7 mouse cellular contexts compared by ENCODE assay signal in the genomic region with DNA sequence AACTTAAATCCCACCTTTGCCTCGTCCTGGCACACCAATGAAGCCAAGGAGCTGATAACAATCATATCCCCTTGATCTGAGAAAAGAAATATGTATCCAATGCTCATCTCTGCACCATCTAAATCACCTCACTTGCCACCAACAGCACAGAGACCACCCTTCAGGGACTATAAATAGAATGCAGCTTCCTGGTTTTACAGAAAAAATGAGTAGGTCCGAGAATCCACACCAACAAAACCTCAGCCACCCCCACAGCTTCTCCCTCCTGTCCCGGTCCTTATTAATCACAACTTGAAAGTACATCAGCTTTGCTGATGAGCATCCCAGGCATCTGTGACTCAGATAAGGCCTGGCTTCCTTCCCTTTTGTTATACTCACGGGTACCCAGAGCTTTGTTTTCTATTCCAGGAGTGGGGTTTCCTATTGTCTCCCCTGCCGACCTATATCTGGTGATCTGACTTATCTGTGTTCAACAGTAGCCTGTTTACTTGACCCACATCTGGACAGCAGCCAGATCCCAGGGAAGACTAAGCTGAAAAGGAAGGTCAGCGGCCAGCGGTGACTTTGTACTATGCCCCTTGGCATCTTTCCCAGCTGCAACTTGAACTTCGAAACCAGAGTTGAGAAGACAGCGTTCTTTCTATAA. TPM values are rescaled to one million over a fixed set of nuclear protein-coding genes. Genes with fewer than 3 reads are reported as not detected.
DNase-seq lines count a peak whose midpoint lies in the region; ATAC-seq lines count a peak whose summit lies in the region.

No protein-coding gene starts in this region.

- peak overlapping the region; percentile 53; the same call in 1 of the 2 replicates for H3K27ac ChIP-seq in kidney, embryonic 16.5 days (ENCODE audit: low read length)
- H3K27ac ChIP-seq in forebrain, embryonic 16.5 days (ENCODE audit: low read length) = no peak overlapping the region

- no peak overlapping the region for H3K9ac ChIP-seq in kidney, embryonic 16.5 days (replicated peaks; ENCODE audit: low read length)
- H3K9ac ChIP-seq in forebrain, embryonic 16.5 days (replicated peaks; ENCODE audit: low read depth, low read length) = no peak overlapping the region

- no peaks in the 10 kb centered on the region for H3K27me3 ChIP-seq in kidney, embryonic 16.5 days (ENCODE audit: insufficient read depth, low read length)
- no peaks in the 10 kb centered on the region for H3K27me3 ChIP-seq in forebrain, embryonic 16.5 days (replicated peaks; ENCODE audit: control insufficient read depth, insufficient read depth, low read length)

- 38% methylated on average over 9 of the region's 9 CpGs for WGBS in kidney, embryonic 16.5 days
- 63% methylated on average over 9 of the region's 9 CpGs for WGBS in forebrain, embryonic 16.5 days

- no peaks in the 10 kb centered on the region for H3K36me3 ChIP-seq in kidney, embryonic 16.5 days (ENCODE audit: insufficient read depth, low read length)
- no peaks in the 10 kb centered on the region for H3K36me3 ChIP-seq in forebrain, embryonic 16.5 days (ENCODE audit: control insufficient read depth, insufficient read depth)

- H3K9me3 ChIP-seq in kidney, embryonic 16.5 days (ENCODE audit: low read length) = no peaks in the 10 kb centered on the region
- no peaks in the 10 kb centered on the region for H3K9me3 ChIP-seq in forebrain, embryonic 16.5 days (ENCODE audit: control insufficient read depth, low read length)

- peaks cover 11% of the 10 kb centered on the region for H3K4me1 ChIP-seq in kidney, embryonic 16.5 days (ENCODE audit: insufficient read depth, low read length)
- no peaks in the 10 kb centered on the region for H3K4me1 ChIP-seq in forebrain, embryonic 16.5 days (replicated peaks; ENCODE audit: control insufficient read depth, insufficient read depth, low read length)

- peak; percentile 69 for ATAC-seq in kidney, embryonic 16.5 days (ENCODE audit: low FRiP score, low TSS enrichment)
- peak; percentile 4; the same call in 1 of the 2 replicates for ATAC-seq in megakaryocyte, adult 5-6 weeks (ENCODE audit: poor library complexity, severe bottlenecking)
- ATAC-seq in forebrain, embryonic 16.5 days = no peak

- 0 out of 2 replicates have a peak overlapping the region, but pooled peaks have one; percentile 8 for H3K4me2 ChIP-seq in kidney, embryonic 16.5 days (replicated peaks; ENCODE audit: low read depth, low read length)
- H3K4me2 ChIP-seq in forebrain, embryonic 16.5 days (ENCODE audit: low read length) = no peak overlapping the region

- peak; percentile 57 for DNase-seq in MN1 (ENCODE audit: low spot score)
- peak; percentile 95 for DNase-seq in adrenal gland, adult 8-10 months
- peak; percentile 90 to 95 for DNase-seq in heart, adult 18-20 months
- no peak for DNase-seq in left cerebral cortex, adult 9 months (ENCODE audit: low spot score in 2 of 2)

- no peak overlapping the region for H3K4me3 ChIP-seq in kidney, embryonic 16.5 days (ENCODE audit: low read length)
- H3K4me3 ChIP-seq in forebrain, embryonic 16.5 days (replicated peaks; ENCODE audit: low read length) = no peak overlapping the region

RNA-seq across cellular contexts. Expression of a gene that starts 7.0 kb away (rescaled TPM):
- 10 to 100 TPM; 59.5 to 79.4 (median 68.0) TPM for total RNA-seq in adrenal gland, adult 8-10 months (2022)
- total RNA-seq in heart, adult 18-20 months (2021) = 10 to 100 TPM; 61.2 to 64.3 TPM
- 90.9 and 96.3 TPM in 2 replicates for polyA plus RNA-seq in kidney, embryonic 16.5 days (2015; fragmentation: Nextera tagmentation; extraction: Ambion mirVana)
- 48.9 and 53.9 TPM in 2 replicates for total RNA-seq in megakaryocyte, adult 5-6 weeks (2015)
- total RNA-seq in megakaryocyte, adult 5-6 weeks (2017) = 71.2 and 114 TPM in 2 replicates
- polyA plus RNA-seq in forebrain, embryonic 16.5 days (2015; fragmentation: Nextera tagmentation; extraction: Ambion mirVana) = 96.8 and 100 TPM in 2 replicates

RNA-seq across cellular contexts. Expression of a gene that starts 23.7 kb away (rescaled TPM):
- total RNA-seq in adrenal gland, adult 8-10 months (2022) = under 1 TPM in 3 of 4 experiments, not detected in 1; 0.08 to 0.21 (median 0.09) TPM
- under 1 TPM; 0.15 to 0.21 TPM for total RNA-seq in heart, adult 18-20 months (2021)
- 0.05 and 0.17 TPM in 2 replicates for polyA plus RNA-seq in kidney, embryonic 16.5 days (2015; fragmentation: Nextera tagmentation; extraction: Ambion mirVana)
- not detected in 2 replicates for total RNA-seq in megakaryocyte, adult 5-6 weeks (2015)
- total RNA-seq in megakaryocyte, adult 5-6 weeks (2017) = not detected in 2 replicates
- polyA plus RNA-seq in forebrain, embryonic 16.5 days (2015; fragmentation: Nextera tagmentation; extraction: Ambion mirVana) = not detected in 2 replicates

RNA-seq across cellular contexts. Expression of a gene that starts 36.7 kb away (rescaled TPM):
- total RNA-seq in adrenal gland, adult 8-10 months (2022) = 1,000 to 10,000 TPM; 1,214 to 1,402 (median 1,307) TPM
- total RNA-seq in heart, adult 18-20 months (2021) = 100 to 1,000 TPM; 679 to 731 TPM
- polyA plus RNA-seq in kidney, embryonic 16.5 days (2015; fragmentation: Nextera tagmentation; extraction: Ambion mirVana) = 897 and 905 TPM in 2 replicates
- total RNA-seq in megakaryocyte, adult 5-6 weeks (2015) = 2,468 and 2,587 TPM in 2 replicates
- total RNA-seq in megakaryocyte, adult 5-6 weeks (2017) = 3,510 and 4,069 TPM in 2 replicates
- polyA plus RNA-seq in forebrain, embryonic 16.5 days (2015; fragmentation: Nextera tagmentation; extraction: Ambion mirVana) = 554 and 607 TPM in 2 replicates

Comparison
In these comparisons a context has a peak if more than half of its experiments do, and no peak if none do; other contexts are left out.
1. DNase-seq: peak in MN1 (single experiment), adrenal gland, adult 8-10 months (single experiment) and heart, adult 18-20 months (2 of 2); none in left cerebral cortex, adult 9 months (0 of 2).